Mouse (Mus musculus) midbrain, embryonic 15.5 days (tissue): Measurements from ENCODE around the gene Fkbpl. TPM values are rescaled to one million over a fixed set of nuclear protein-coding genes. Genes with fewer than 3 reads are reported as not detected.
A peak's percentile ranks its signal among the peaks of the same experiment; 100 is the strongest.

Experiments
- ATAC-seq: fragments of 200-750 bp; cut with Nextera tagmentation; replicated peaks from 2 replicates; pipeline ENCODE4 v1.8.0; 2017; ENCODE audit warnings: moderate TSS enrichment
- H3K27ac ChIP-seq: fragments of 300-500 bp; sonication (generic); 2 replicates; pipeline ENCODE4 v1.5.1; 2015; ENCODE audit warnings: mild to moderate bottlenecking, inconsistent platforms
- H3K27me3 ChIP-seq: fragments of 300-500 bp; sonication (generic); replicated peaks from 2 replicates; pipeline ENCODE4 v1.6.1; 2015; ENCODE audit warnings: inconsistent platforms
- H3K36me3 ChIP-seq: fragments of 300-500 bp; sonication (generic); replicated peaks from 2 replicates; pipeline ENCODE4 v1.6.1; 2015; ENCODE audit warnings: inconsistent platforms
- H3K4me1 ChIP-seq: fragments of 300-500 bp; sonication (generic); 2 replicates; pipeline ENCODE4 v1.6.1; 2015; ENCODE audit warnings: inconsistent platforms
- H3K4me2 ChIP-seq: fragments of 300-500 bp; sonication (generic); 2 replicates; pipeline ENCODE4 v1.6.1; 2015; ENCODE audit warnings: inconsistent platforms, mild to moderate bottlenecking, moderate library complexity
- H3K4me3 ChIP-seq: fragments of 300-500 bp; sonication (generic); 2 replicates; pipeline ENCODE4 v1.5.1; 2015; ENCODE audit warnings: mild to moderate bottlenecking, inconsistent platforms
- H3K9ac ChIP-seq: fragments of 300-500 bp; sonication (generic); 2 replicates; pipeline ENCODE4 v1.6.1; 2015; ENCODE audit warnings: mild to moderate bottlenecking, inconsistent platforms
- H3K9me3 ChIP-seq: fragments of 300-500 bp; sonication (generic); 2 replicates; pipeline ENCODE4 v1.6.1; 2016; ENCODE audit warnings: inconsistent platforms
- WGBS: fragments of 180-500 bp; shearing (Covaris S2); methylation state at CpG from one replicate; pipeline ENCODE4 v1.1.7; 2015; ENCODE audit warnings: mixed read lengths; 5-methylcytosine and 5-hydroxymethylcytosine counted together
- polyA plus RNA-seq: library from polyadenylated mRNA; unstranded; fragments of >200 nt; fragmentation: Nextera tagmentation; extraction: Ambion mirVana; gene quantifications from 2 replicates; pipeline ENCODE4 v1.2.1, GENCODE M21; 2015

Gene Fkbpl
- polyA plus RNA-seq, 1 experiment from 2014 or later: 16.0 TPM

- Histone ChIP-seq H3K4me1 (0 out of 2 replicates have a peak, but pooled peaks cover 6% of the 10 kb centered on the region), H3K27me3 (peaks cover 28% of the 10 kb centered on the region), H3K9me3 (no peaks in the 10 kb centered on the region), H3K4me3 (no peak overlapping the region), H3K9ac (no peak overlapping the region), H3K4me2 (no peak overlapping the region), H3K27ac (no peak overlapping the region), H3K36me3 (no peaks in the 10 kb centered on the region)
- WGBS: 57% methylated on average over 3 of the region's 3 CpGs
- no peak for ATAC-seq
Measured at GRCm38 (mm10) chr17:34659897-34660214, 15.3 kb downstream of the Fkbpl start.

- H3K4me3 ChIP-seq: no peak overlapping the region
- H3K4me2 ChIP-seq: no peak overlapping the region
- no peaks in the 10 kb centered on the region for H3K9me3 ChIP-seq
- no peak overlapping the region for H3K9ac ChIP-seq
- H3K36me3 ChIP-seq: no peaks in the 10 kb centered on the region
- no peak overlapping the region for H3K27ac ChIP-seq
- ATAC-seq: no peak
- 51% methylated on average over 11 of the region's 11 CpGs for WGBS
- H3K4me1 ChIP-seq: 0 out of 2 replicates have a peak, but pooled peaks cover 6% of the 10 kb centered on the region
- H3K27me3 ChIP-seq: peaks cover 28% of the 10 kb centered on the region
Measured at GRCm38 (mm10) chr17:34660259-34660820, 15.8 kb downstream of the Fkbpl start.

- Histone ChIP-seq H3K9me3 (no peaks in the 10 kb centered on the region), H3K4me2 (peak overlapping the region; percentile 30), H3K36me3 (no peaks in the 10 kb centered on the region), H3K4me1 (0 out of 2 replicates have a peak, but pooled peaks cover 6% of the 10 kb centered on the region), H3K27ac (no peak overlapping the region), H3K27me3 (peaks cover 28% of the 10 kb centered on the region), H3K9ac (no peak overlapping the region), H3K4me3 (no peak overlapping the region)
- no peak for ATAC-seq
- WGBS: 14% methylated on average over 19 of the region's 19 CpGs
Measured at GRCm38 (mm10) chr17:34661121-34661591, 16.6 kb downstream of the Fkbpl start.

DNA sequence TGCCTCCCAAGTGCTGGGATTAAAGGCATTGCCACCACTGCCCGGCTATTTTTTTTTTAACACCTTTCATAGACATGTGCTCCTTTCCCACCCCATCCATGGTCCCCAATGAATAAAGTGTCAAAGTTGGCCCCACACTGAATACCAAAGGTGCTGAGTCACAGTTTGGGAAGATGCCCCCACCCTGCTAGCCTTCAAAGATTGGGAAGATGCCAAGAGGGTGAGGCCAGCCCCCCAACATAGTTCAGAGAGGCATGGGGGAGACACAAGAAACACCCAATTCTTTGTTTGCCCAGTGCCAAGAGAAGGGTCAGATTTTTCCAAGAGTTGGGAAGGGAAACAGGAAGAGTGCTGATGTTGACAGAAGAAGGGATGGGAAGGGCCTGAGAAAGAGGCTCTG, 17.9 kb downstream of the Fkbpl start:
- Histone ChIP-seq H3K4me2 (no peak overlapping the region), H3K9ac (no peak overlapping the region), H3K36me3 (no peaks in the 10 kb centered on the region), H3K27me3 (peaks cover 28% of the 10 kb centered on the region), H3K4me3 (no peak overlapping the region), H3K9me3 (no peaks in the 10 kb centered on the region), H3K4me1 (0 out of 2 replicates have a peak, but pooled peaks cover 6% of the 10 kb centered on the region), H3K27ac (no peak overlapping the region)
- 88% methylated on average over 1 of the region's 1 CpGs for WGBS
- no peak for ATAC-seq

DNA sequence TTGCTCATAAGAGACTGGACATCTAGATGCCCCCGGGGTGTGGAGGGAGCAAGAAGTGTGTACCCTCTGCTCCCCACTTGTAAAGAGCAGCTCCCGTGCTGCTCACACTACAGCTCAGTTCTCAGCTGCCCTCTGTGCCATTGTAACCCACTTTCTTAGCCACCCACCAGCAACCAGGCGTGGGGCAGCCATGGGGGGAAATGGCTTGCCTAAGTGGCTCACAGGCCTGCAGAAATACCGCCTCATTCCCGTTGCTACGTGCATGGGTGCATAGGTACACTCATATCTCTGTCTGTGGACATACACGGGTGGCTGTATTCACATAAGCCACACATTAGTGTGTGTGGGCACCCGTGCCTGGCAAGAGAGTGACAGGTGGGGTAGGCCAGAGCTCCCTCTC, 18.4 kb downstream of the Fkbpl start:
- peaks cover 28% of the 10 kb centered on the region for H3K27me3 ChIP-seq
- ATAC-seq: no peak
- no peaks in the 10 kb centered on the region for H3K36me3 ChIP-seq
- no peak overlapping the region for H3K9ac ChIP-seq
- WGBS: 80% methylated on average over 8 of the region's 8 CpGs
- H3K4me2 ChIP-seq: no peak overlapping the region
- H3K9me3 ChIP-seq: no peaks in the 10 kb centered on the region
- no peak overlapping the region for H3K27ac ChIP-seq
- H3K4me3 ChIP-seq: no peak overlapping the region
- 0 out of 2 replicates have a peak, but pooled peaks cover 6% of the 10 kb centered on the region for H3K4me1 ChIP-seq

GRCm38 (mm10) chr17:34663558-34663957, 19.0 kb downstream of the Fkbpl start:
- H3K4me1 ChIP-seq: 0 out of 2 replicates have a peak, but pooled peaks cover 6% of the 10 kb centered on the region
- H3K9ac ChIP-seq: no peak overlapping the region
- WGBS: 45% methylated on average over 1 of the region's 1 CpGs

DNA sequence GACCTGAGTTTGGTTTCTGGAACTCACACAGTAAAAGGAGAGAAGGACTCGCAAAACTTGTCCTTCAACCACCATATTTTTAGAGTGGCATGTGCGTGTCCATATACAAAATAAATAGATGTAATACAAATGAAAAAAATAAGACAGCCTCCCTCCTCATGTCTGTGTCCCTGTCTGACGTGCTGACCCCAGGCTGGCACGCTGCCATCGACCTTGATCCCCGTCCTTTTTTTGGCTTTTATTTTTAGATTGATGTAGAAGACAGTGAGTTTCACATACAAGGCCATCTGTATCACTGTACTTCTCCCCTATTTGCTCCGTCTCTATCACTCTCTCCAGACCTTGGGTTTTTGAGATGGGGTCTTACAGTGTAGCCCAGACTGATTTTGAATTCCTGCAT, 19.9 kb downstream of the Fkbpl start:
- H3K9ac ChIP-seq: no peak overlapping the region
- H3K36me3 ChIP-seq: no peaks in the 10 kb centered on the region
- peaks cover 23% of the 10 kb centered on the region for H3K27me3 ChIP-seq
- WGBS: 80% methylated on average over 7 of the region's 7 CpGs
- H3K9me3 ChIP-seq: no peaks in the 10 kb centered on the region
- H3K4me3 ChIP-seq: no peak overlapping the region
- no peak overlapping the region for H3K27ac ChIP-seq
- no peak for ATAC-seq
- H3K4me2 ChIP-seq: no peak overlapping the region
- 0 out of 2 replicates have a peak, but pooled peaks cover 6% of the 10 kb centered on the region for H3K4me1 ChIP-seq

More at GRCm38 (mm10) chr17:34663558-34663957, 19.0 kb downstream of the Fkbpl start:
- Histone ChIP-seq H3K36me3 (no peaks in the 10 kb centered on the region), H3K4me3 (no peak overlapping the region), H3K9me3 (no peaks in the 10 kb centered on the region), H3K4me2 (no peak overlapping the region), H3K27ac (no peak overlapping the region), H3K27me3 (peaks cover 28% of the 10 kb centered on the region)
- ATAC-seq: no peak

GRCm38 (mm10) chr17:34670235-34670634, 25.7 kb downstream of the Fkbpl start, which contains the start of gene Tnxb:
Tnxb (plus strand) TSS chr17:34670535.
- Histone ChIP-seq H3K36me3 (no peaks in the 10 kb centered on the region), H3K4me1 (peaks cover 18% of the 10 kb centered on the region), H3K27ac (no peak within 1 kb of the TSS), H3K9ac (peak within 1 kb of the TSS; percentile 33; the same call in 1 of the 2 replicates), H3K9me3 (no peaks in the 10 kb centered on the region), H3K4me2 (peak within 1 kb of the TSS; percentile 70), H3K27me3 (peaks cover 50% of the 10 kb centered on the region), H3K4me3 (peak within 1 kb of the TSS; percentile 35)
- ATAC-seq: no peak
- WGBS: 68% methylated on average over 7 of the region's 7 CpGs

- no peak overlapping the region for H3K27ac ChIP-seq
- H3K9ac ChIP-seq: peak overlapping the region; percentile 33; the same call in 1 of the 2 replicates
- peaks cover 18% of the 10 kb centered on the region for H3K4me1 ChIP-seq
- H3K4me3 ChIP-seq: peak overlapping the region; percentile 35
- peak; percentile 60 for ATAC-seq
- H3K4me2 ChIP-seq: peak overlapping the region; percentile 70
- H3K9me3 ChIP-seq: no peaks in the 10 kb centered on the region
- H3K27me3 ChIP-seq: peaks cover 50% of the 10 kb centered on the region
- no peaks in the 10 kb centered on the region for H3K36me3 ChIP-seq
- 8% methylated on average over 93 of the region's 93 CpGs for WGBS
Measured at GRCm38 (mm10) chr17:34671151-34672066, 26.8 kb downstream of the Fkbpl start.

GRCm38 (mm10) chr17:34672246-34672792, 27.8 kb downstream of the Fkbpl start:
- Histone ChIP-seq H3K4me3 (peak overlapping the region; percentile 35), H3K27me3 (peaks cover 50% of the 10 kb centered on the region), H3K27ac (no peak overlapping the region), H3K36me3 (no peaks in the 10 kb centered on the region), H3K9me3 (no peaks in the 10 kb centered on the region), H3K4me2 (peak overlapping the region; percentile 70), H3K9ac (no peak overlapping the region), H3K4me1 (peaks cover 18% of the 10 kb centered on the region)
- WGBS: 35% methylated on average over 49 of the region's 49 CpGs
- peak; percentile 31; the same call in 1 of the 2 replicates for ATAC-seq

DNA sequence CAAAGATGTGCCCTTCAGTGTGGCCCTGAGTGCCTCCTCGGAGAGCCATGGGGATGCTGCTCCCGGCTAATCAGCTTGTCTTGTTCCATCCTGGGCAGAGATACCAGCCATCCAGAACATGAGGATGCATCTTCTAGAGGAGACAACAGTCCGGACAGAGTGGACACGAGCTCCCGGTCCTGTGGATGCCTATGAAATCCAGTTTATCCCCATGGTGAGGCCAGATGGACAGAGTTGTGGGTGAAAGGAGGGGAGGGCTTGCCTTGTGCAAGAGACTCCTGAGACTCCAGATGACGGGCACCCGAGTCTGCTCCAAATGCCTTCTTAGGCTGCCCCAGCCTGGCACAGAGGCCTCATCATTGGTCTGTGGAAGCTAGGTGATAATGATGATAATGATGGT, 28.6 kb downstream of the Fkbpl start:
- 87% methylated on average over 7 of the region's 7 CpGs for WGBS
- Histone ChIP-seq H3K27me3 (peaks cover 50% of the 10 kb centered on the region), H3K9ac (no peak overlapping the region), H3K36me3 (no peaks in the 10 kb centered on the region), H3K4me1 (peaks cover 18% of the 10 kb centered on the region), H3K9me3 (no peaks in the 10 kb centered on the region), H3K4me3 (no peak overlapping the region), H3K4me2 (no peak overlapping the region), H3K27ac (no peak overlapping the region)
- no peak for ATAC-seq

- H3K9me3 ChIP-seq: no peaks in the 10 kb centered on the region
Measured at GRCm38 (mm10) chr17:34674524-34675204, 30.1 kb downstream of the Fkbpl start.

More at GRCm38 (mm10) chr17:34674524-34675204, 30.1 kb downstream of the Fkbpl start:
- 69% methylated on average over 11 of the region's 11 CpGs for WGBS
- Histone ChIP-seq H3K4me3 (no peak overlapping the region), H3K27me3 (peaks cover 49% of the 10 kb centered on the region), H3K27ac (no peak overlapping the region), H3K36me3 (no peaks in the 10 kb centered on the region), H3K4me2 (no peak overlapping the region), H3K9ac (no peak overlapping the region), H3K4me1 (peaks cover 18% of the 10 kb centered on the region)
- ATAC-seq: no peak
